Mouse (Mus musculus) liver, embryonic 14.5 days (tissue): Measurements from ENCODE around the gene Sgms2.

Experiments
- CTCF ChIP-seq: IDR thresholded peaks from 2 replicates; pipeline ENCODE4 v1.5.1; 2016; ENCODE audit warnings: antibody characterized with exemption, low read depth, control low read depth
- EP300 ChIP-seq: IDR thresholded peaks from 2 replicates; pipeline ENCODE4 v1.6.1; 2016; ENCODE audit warnings: antibody characterized with exemption, low read depth

GRCm38 (mm10) chr3:131335117-131335547, 156.1 kb downstream of the Sgms2 start:
- TF ChIP-seq CTCF (no peak), EP300 (no peak)
